Mouse (Mus musculus): Measurements from ENCODE around the gene Kalrn. TPM values are rescaled to one million over a fixed set of nuclear protein-coding genes. Genes with fewer than 3 reads are reported as not detected.

Gene Kalrn
- total RNA-seq, 2 experiments from 2014 or later, result 478 to 544 TPM

DNA sequence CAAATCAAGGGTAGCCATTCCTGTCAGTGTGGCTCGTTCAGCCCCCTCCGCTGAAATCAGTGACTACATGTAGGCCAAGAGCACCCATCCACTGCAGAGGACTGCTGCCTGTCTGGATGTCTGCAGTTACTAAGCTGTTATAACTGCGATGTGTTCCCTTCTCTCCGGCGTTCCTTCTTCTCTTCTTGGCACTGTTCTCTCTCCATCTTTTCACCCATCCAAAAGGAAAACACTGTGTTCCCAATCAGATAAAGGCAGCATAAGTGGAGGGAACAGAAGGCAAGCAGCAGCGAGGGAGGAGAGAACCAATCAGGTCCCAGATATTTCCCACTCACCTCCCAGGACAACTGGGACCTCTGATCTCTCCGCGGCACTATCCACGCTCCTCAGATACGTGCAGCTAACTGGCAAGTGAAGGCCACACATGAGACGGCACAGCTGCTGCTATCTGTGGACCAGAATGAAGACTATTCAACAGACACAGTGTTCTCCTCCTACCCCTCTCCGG lies 56.4 kb downstream of the Kalrn start:
- DNase-seq (ENCODE audit: low spot score in 2 of 2), result peak; percentile 48 to 64
- intact Hi-C loops (cut with DNase I), result no loop called here

DNA sequence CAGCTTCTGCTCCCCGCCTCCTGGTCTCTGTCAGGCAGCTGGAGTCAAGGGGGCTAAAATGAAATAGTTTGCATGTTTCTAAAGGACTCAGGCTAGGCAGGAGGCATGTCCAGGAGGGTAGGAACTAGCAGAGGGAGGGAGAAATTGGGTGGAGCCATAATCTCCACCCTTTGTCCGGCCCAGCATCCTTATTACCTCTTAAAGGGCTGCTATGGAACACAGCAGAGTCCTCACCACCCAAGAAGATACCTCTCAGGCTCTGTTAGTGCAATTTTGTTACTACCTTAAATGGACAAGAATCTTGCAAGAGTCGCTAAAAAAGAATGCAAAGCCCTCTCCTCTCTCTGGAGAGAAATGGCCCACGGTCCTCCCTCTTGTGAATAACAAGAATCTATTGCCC lies 57.8 kb downstream of the Kalrn start:
- intact Hi-C loops (cut with DNase I), result no loop called here
- DNase-seq (ENCODE audit: low spot score in 2 of 2), result no peak

DNA sequence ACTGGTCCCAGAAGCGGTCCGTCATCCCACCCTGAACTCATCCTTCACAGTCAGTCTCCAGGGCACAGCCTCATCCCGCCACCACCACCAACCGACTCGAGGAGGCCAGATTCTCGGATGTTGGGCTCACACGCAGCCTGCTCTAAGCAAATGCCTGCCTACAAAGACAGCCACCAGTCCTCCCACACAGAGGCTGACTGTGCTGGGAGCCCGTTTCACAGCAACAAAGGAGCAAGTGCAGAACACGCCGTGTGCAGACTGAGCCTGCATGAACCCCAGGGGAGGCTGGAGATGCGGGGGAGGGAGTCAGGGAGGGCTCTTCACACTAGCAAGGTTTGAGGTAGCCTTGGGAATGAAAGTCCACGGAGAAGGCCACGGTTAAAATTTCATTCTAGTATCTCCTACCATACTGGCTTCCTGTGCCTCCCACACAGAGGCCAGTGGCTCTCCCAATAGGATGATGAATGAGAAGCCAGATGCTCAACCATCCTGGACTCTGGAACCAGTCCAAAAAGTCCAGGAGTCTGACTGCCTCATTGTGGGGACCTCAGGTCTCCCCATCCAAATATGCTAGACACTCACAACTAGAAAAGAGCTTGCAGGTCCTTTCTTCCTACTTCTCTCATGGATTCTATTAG lies 59.3 kb downstream of the Kalrn start:
- DNase-seq (ENCODE audit: low spot score in 2 of 2), result peak; percentile 78 to 92
- intact Hi-C loops (cut with DNase I), result loop anchor here (5.0 kb wide), 1 partner anchor 47 kb away; no protein-coding TSS in a partner anchor

DNA sequence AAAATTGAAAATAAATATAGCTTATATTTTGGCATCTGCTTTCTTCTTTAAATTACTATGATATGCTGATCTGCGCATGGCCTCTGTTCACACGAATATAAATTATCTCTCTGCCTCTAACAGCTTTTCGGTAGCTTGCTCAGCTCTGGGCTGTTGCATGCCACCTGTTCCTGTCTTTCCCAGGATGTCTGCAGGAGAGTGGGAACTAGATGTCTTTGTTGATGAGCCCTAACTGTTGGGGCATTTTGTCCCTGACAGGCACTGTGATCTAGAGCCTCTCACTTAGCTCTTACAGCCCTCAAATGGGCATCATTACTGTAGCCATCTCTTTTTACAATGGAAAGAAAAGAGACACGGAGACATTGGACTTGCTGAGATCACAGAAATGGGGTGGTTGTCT lies 61.0 kb downstream of the Kalrn start:
- DNase-seq (ENCODE audit: low spot score in 2 of 2), result no peak
- intact Hi-C loops (cut with DNase I), result loop anchor here (5.0 kb wide), 1 partner anchor 45 kb away; no protein-coding TSS in a partner anchor

DNA sequence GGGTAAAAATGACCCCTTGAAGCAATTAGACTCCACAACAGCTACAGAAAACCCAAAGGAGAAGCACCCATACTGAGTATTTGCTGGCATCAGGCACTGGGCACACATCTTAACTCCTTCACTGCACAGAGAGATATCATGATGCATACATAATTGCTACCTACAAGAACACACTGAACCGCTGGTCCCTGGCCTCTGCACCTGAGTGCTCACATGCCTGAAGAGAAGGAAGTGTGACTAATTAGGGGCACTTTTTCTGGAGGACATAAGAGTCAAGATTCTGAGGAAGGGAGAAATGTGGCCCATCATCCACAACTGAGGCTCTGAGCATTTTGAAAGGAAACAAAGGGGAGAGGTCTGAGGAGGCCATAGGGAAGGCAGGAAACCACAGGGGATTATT lies 65.2 kb downstream of the Kalrn start:
- no peak for DNase-seq (ENCODE audit: low spot score in 2 of 2)
- intact Hi-C loops (cut with DNase I), result no loop called here

DNA sequence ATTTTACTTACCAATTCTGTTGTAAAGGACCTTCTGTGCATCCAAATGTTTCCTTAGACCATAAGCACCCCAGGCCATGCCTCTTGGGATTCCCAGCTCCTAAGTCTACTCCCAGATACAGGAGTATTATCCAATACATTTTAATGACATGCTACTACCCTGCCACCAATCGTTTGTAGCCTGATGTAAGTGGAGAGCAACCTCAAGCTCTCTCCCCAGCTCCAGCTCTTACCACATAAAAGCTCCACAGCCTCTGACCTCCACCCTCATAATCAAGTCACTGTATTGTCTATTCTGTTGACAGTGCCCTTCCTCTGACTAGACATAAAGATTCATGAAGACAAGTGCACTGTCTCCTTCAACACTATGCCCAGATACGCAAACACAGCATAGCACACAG lies 67.3 kb downstream of the Kalrn start:
- no peak for DNase-seq (ENCODE audit: low spot score in 2 of 2)

DNA sequence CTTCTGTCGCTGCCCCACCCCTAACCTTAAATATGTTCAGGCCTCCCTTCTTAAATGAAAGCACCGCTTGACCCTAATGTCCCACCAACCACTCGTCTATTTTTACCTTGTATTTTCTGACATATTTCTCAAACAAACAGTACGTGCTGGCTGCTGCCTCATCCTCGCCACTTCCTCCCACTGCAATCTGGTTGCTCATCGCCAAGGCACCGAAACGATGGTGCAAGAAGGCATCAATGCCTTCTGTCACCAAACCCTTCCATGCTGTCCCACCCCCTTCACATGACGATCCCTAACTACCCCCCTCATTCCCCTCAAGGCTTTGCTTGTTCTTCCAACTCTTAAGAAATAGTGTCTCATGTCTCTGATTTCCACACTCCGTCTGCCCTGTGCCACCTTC lies 69.1 kb downstream of the Kalrn start:
- DNase-seq (ENCODE audit: low spot score in 2 of 2), result peak in 1 of 2 experiments; percentile 78

More for the DNA sequence above, 67.3 kb downstream of the Kalrn start:
- intact Hi-C loops (cut with DNase I), result no loop called here

DNA sequence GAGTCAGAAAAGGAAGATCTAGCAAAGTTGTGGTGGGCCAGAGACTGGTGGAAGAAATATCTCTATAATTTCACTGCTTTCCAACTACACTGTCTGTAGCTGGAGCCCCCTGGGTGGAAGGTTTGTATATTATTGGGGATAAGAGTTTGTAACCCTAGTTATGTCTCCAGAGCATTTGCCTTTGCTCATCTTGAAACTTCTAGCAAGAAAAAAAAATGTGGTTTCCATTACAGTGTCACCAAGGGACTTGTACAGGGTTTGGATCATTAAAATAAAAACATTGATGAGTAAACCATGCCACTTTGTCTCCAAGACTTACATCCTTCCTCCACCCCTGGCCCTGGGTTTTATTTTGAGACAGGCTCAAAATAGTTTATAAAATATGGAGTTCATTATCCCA lies 71.2 kb downstream of the Kalrn start:
- DNase-seq (ENCODE audit: low spot score in 2 of 2), result no peak
- intact Hi-C loops (cut with DNase I), result no loop called here

More for the DNA sequence above, 69.1 kb downstream of the Kalrn start:
- intact Hi-C loops (cut with DNase I), result no loop called here

DNA sequence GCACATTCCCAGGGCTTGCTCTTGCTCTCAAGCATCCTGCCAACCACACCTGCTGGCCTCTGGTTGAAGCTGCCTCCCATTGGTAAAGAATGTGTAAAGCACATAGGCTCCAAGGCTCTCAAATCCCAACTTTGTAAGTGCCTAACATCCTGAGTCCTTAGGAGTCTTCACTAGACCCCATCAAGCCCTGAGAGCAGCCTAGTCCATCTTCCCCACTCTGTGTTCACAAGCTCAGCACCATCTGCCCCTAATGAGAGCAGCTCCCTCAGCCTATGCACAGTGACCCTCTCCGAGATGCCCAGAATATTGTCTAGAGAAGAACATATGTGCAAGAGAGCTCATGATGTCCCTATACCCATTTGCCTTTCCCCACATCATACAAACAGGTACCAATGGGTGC lies 78.6 kb downstream of the Kalrn start:
- intact Hi-C loops (cut with DNase I), result no loop called here
- no peak for DNase-seq (ENCODE audit: low spot score in 2 of 2)

DNA sequence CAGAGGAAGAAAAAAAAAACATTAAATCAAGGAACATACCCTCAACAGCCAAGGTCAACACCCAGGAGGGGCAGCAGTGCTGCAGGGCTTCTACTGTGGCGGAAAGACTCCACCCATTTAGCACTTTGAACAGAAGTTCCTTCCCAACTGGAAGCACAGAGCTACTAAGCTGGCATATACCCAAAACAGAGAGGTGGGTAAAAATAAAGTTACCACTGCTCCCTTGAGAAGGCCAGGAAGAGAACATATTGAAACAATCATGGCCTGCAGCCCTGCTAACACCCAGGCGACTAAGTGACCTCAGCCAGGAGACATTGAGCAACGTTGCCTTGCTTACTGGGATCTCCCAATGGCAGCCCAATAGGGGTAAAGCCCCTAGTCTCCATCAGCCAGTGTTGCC lies 79.4 kb downstream of the Kalrn start:
- no peak for DNase-seq (ENCODE audit: low spot score in 2 of 2)
- intact Hi-C loops (cut with DNase I), result no loop called here

DNA sequence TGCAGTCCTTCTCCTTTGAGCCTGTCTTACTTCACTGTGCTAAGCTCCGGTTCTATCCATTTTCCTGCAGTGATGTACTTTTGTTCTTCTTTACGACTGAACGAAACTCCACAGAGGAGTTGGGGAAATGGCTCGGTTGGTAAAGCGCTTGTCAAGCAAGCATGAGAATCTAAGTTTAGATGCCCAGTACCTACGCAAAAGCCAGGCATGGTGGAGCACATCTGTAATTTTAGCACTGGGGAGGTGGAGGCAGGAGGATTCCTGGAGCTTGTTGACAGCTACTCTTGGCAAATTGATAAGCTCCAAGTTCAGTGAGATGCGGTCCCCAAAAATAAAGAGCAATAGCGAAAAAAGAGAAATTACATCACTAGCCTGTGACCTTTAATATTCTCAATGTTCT lies 82.1 kb downstream of the Kalrn start:
- DNase-seq (ENCODE audit: low spot score in 2 of 2), result peak in 1 of 2 experiments; percentile 86
- intact Hi-C loops (cut with DNase I), result loop anchor here (2.0 kb wide), 2 partner anchors 22 to 34 kb away; no protein-coding TSS in a partner anchor

DNA sequence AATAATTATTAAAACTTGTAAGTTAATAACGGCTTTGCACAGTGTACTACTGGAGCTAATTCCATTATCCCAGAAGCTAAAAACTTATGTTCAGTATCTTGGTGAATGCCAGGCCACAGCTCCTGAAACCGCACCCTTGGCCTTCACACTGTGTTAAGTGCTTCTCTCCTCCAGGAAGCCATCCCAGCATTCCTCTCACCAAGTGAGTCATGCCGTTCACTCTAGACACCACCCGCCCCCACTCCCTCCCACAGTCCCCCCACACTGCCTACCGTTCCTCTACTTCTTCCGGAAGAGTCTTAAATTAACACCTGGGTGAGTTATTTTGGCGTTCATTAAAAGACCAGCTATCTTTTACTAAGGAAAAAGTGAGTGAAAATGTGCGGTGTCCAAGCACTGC lies 82.8 kb downstream of the Kalrn start:
- peak in 1 of 2 experiments; percentile 72 for DNase-seq (ENCODE audit: low spot score in 2 of 2)
- intact Hi-C loops (cut with DNase I), result loop anchor here (2.0 kb wide), 2 partner anchors 22 to 34 kb away; no protein-coding TSS in a partner anchor

DNA sequence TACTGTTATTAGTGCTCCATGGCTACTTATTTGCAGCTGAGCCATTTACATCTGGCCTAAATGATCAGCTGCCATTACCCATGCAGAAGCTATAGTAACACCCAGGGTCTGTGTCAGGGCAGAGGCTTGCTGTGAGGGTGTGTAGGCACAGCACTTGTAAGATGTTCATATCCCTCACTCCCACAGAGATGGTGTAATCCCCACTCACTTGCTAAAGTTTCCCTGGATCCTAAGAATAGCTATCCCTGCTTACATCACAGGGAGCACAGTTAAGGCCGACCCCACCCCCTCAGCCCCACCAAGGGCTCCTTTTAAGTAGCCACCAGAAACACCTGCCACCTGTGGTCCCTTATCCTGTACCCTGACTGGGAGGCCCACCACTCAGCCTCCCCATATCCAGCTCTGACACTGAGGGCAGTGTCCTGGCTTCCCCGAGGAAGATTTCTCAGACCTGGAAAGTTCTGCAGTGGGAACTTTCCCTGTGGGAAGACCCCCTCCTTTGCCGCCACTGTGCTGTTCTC lies 83.5 kb downstream of the Kalrn start:
- intact Hi-C loops (cut with DNase I), result loop anchor here (2.0 kb wide), 2 partner anchors 21 to 35 kb away; no protein-coding TSS in a partner anchor
- DNase-seq (ENCODE audit: low spot score in 2 of 2), result peak in 1 of 2 experiments; percentile 52

DNA sequence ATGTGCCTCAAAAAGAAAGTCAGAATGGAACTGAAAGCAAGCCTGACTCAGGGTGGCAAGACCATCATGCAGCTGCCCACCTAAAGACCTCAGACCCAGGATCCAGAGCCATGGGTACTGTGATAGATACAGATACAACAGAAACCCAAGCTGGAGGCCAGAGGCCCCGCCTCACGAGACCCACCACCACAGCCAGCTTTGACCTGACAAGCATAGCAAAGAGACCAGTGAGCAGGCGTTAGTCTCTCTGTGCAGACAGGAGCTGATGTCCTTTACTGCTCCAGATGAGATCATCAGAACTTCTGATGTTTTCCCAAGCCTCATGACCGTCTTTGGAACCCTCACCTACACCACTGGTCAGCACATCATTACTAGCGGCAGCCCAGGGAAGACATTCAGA lies 85.5 kb downstream of the Kalrn start:
- no peak for DNase-seq (ENCODE audit: low spot score in 2 of 2)
- intact Hi-C loops (cut with DNase I), result no loop called here

DNA sequence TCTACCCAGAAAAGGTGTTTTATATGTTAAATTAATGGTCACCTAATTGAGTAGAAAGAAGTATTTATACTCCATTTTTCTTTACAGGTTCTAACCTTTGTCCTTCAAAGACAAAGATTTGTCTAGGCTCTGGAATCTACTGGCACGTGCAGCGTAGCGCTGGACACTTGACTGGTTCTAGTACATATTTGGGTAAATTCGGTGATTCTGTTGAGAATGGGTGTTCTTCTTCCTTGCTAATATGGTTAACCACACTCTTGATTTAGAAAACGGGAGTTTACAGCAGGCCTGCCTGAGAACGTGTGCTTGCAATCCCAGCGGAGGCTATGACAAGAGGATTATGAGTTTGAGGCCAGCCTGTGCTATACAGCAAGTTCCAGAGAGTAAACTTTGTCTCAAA lies 86.1 kb downstream of the Kalrn start:
- intact Hi-C loops (cut with DNase I), result no loop called here

DNA sequence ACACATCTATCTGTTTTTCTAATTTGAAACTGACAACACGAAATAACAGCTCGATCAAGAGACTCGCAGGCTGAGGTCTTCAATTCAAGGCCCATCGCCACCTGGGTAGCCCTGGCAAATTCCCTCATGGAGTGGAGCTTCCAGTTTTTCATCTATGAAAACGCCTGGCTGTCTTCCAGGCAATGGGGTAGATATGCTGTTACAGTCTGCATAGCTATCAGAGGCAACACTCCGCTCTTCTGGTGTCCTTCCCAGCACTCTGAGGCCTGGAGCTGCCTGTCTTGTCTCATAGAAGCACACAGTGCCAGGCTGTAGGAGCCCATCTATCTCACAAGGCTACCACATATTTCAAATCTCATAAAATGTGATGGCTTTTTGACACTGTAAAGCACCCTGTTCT lies 87.8 kb downstream of the Kalrn start:
- intact Hi-C loops (cut with DNase I), result no loop called here
- no peak for DNase-seq (ENCODE audit: low spot score in 2 of 2)

More for the DNA sequence above, 86.1 kb downstream of the Kalrn start:
- DNase-seq (ENCODE audit: low spot score in 2 of 2), result no peak

DNA sequence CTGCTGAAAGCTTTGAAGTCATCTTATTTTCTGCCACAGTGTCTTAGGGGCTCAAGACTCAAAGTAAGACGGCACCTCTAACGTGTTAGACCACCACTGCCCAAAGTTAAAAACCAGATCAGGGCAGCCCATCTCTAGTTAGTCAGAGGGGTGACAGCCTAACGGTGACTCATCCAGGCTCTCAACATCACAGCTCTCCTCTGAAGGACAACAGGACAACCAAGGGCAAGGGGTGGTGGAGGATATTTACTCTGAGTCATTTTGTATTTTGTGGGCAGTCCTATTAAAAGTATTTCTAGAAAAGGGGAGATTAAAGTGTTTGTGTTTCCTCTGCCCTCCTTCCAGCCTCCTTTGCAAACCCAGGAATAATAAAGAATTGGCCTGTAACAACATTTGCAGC lies 88.4 kb downstream of the Kalrn start:
- DNase-seq (ENCODE audit: low spot score in 2 of 2), result no peak
- intact Hi-C loops (cut with DNase I), result no loop called here

DNA sequence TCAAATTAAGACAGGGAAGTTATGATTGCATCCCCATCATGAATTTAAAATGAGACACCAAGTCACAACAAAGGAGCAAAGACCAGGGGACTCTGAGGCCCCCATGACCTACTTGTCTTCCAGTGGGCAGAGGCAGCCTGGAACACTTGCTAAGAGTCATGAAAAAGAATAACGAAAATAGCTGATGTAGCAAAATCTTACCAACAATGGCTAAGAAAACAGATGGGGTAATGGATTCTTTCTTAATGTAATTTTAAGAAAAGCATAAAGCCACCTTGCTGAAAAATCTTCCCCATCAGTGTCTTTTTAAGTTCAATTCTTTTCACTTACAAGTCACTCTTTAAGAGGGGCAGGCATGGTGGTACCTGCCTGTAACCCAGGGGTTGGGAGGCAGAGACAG lies 89.1 kb downstream of the Kalrn start:
- no peak for DNase-seq (ENCODE audit: low spot score in 2 of 2)
- intact Hi-C loops (cut with DNase I), result no loop called here

DNA sequence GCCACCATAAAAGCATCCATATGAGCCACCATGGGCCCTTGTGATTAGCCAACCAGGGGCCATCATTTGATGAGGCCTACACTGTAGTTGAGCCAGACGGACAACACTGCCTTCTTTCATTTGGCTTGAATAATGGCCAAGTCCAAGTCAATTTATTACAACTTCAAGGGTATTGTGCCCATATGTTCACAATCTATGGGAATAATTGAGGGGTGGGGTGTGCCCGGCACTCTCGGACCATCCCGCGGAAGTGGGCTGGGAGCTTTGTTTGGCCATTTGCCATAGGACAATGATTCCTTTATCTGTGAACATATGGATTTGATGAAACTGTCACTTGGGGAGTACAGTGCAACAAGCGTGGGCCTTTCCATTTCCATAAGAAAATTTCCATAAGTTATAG lies 89.6 kb downstream of the Kalrn start:
- no peak for DNase-seq (ENCODE audit: low spot score in 2 of 2)
- intact Hi-C loops (cut with DNase I), result no loop called here

DNA sequence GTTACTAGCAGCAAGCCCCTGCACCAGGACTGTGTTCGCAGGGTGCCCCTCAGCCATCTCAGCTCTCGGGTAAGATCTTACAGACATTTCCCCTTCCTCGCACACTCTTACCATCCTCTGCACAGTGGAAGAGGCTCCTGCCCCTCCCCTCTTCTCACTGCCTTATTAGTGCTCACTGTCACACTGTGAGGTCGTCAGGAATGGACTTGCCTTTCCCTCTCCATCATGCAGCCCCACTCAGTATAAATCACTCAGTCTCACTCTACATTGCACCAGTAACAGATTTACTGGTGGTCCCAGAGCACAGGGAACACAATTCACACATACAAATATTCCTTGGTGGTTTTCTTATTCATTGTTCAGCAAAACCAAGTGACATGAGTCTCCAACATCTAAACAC lies 98.6 kb downstream of the Kalrn start:
- intact Hi-C loops (cut with DNase I), result loop anchor here (5.0 kb wide), 1 partner anchor 98 kb away; the partner anchor contains the start of gene Kalrn
- DNase-seq (ENCODE audit: low spot score in 2 of 2), result no peak

DNA sequence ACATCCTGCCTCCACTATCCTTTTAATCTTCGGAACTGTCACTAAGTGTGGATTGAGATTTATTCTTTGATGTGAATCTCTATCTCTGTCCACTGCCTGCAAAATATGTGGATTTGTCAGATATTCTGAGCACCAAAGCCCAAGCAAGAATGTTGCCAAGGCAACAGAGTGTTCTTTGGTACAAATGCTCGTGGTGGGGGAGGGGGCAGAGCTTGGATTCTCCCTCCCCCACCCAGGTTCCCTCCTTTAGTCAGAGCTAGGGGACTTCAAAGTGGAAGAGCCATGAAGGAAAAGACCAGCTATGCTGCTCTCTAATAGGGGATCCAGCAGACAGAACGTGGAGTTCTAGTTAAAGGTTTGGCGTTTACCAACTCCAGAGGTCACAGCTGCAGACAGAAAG lies 99.4 kb downstream of the Kalrn start:
- peak; percentile 51 to 58 for DNase-seq (ENCODE audit: low spot score in 2 of 2)
- intact Hi-C loops (cut with DNase I), result loop anchor here (5.0 kb wide), 1 partner anchor 98 kb away; the partner anchor contains the start of gene Kalrn
